Mouse (Mus musculus): ENCODE results near the gene Zcchc7. TPM values are rescaled to one million over a fixed set of nuclear protein-coding genes. Genes with fewer than 3 reads are reported as not detected.

Zcchc7 gene
- polyA plus RNA-seq, 1 experiment from 2014 or later = 16.3 TPM

DNA sequence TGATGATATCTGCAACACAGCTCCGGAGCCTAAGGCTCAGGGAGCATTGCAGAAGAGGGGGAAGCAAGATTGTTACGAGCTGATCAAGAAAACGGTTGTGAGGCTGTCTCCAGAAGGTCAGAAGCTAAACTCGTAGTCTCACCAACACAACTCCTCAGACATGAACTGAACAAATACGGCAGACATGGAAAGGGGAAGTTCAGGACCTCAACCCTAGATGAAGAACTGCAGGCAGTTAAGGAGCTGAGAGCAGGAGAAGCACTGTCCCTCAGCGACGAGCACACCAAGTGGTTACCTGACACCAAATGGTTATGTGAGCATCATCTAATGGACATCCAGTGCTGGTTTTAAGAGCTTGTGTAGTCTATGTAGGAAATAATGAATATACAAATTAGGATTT is 60.9 kb downstream of the Zcchc7 start:
- Histone ChIP-seq H3K9me3 (replicated peaks; ENCODE audit: control insufficient read depth, low read length) (no peaks in the 10 kb centered on the region), H3K4me3 (ENCODE audit: low read depth, low read length) (no peak overlapping the region), H3K4me1 (ENCODE audit: control insufficient read depth, insufficient read depth, low read length) (no peaks in the 10 kb centered on the region), H3K36me3 (replicated peaks; ENCODE audit: control insufficient read depth, insufficient read depth, low read depth, low read length) (no peaks in the 10 kb centered on the region), H3K27me3 (ENCODE audit: control insufficient read depth, insufficient read depth, low read length) (no peaks in the 10 kb centered on the region), H3K4me2 (ENCODE audit: low read depth, low read length) (no peak overlapping the region), H3K27ac (replicated peaks; ENCODE audit: low read depth, low read length) (no peak overlapping the region), H3K9ac (replicated peaks; ENCODE audit: low read length) (no peak overlapping the region)
- ATAC-seq (replicated peaks; ENCODE audit: insufficient number of reproducible peaks, low FRiP score, low TSS enrichment, low read depth) (no peak), DNase-seq (ENCODE audit: low spot score) (no peak)
- 65% methylated on average over 7 of the region's 7 CpGs for WGBS

DNA sequence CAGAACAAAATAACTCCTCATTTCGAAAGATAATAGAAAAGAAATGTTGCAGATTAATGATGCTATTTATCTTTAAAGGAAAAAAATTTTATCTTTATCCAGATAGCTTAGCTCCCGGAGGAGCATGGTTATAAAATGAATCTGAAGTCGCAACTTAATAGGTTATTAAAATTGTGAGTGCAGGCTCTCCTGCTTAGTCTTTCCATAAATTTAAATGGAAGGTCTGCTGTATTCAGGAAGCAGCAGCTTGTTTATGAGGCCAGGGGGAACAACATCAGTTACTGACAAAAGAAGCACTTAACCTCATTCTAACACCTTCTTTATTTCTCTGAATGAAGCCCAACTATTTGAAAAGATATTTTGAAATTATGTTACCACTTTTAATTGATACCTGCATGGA is 74.9 kb downstream of the Zcchc7 start:
- Histone ChIP-seq H3K27ac (replicated peaks; ENCODE audit: low read depth, low read length) (no peak overlapping the region), H3K4me1 (ENCODE audit: control insufficient read depth, insufficient read depth, low read length) (no peaks in the 10 kb centered on the region), H3K4me2 (ENCODE audit: low read depth, low read length) (no peak overlapping the region), H3K36me3 (replicated peaks; ENCODE audit: control insufficient read depth, insufficient read depth, low read depth, low read length) (no peaks in the 10 kb centered on the region), H3K9ac (replicated peaks; ENCODE audit: low read length) (no peak overlapping the region), H3K27me3 (ENCODE audit: control insufficient read depth, insufficient read depth, low read length) (no peaks in the 10 kb centered on the region), H3K4me3 (ENCODE audit: low read depth, low read length) (no peak overlapping the region), H3K9me3 (replicated peaks; ENCODE audit: control insufficient read depth, low read length) (no peaks in the 10 kb centered on the region)
- DNase-seq (ENCODE audit: low spot score) = no peak
- 91% methylated on average over 3 of the region's 3 CpGs for WGBS
- ATAC-seq (replicated peaks; ENCODE audit: insufficient number of reproducible peaks, low FRiP score, low TSS enrichment, low read depth) = no peak

DNA sequence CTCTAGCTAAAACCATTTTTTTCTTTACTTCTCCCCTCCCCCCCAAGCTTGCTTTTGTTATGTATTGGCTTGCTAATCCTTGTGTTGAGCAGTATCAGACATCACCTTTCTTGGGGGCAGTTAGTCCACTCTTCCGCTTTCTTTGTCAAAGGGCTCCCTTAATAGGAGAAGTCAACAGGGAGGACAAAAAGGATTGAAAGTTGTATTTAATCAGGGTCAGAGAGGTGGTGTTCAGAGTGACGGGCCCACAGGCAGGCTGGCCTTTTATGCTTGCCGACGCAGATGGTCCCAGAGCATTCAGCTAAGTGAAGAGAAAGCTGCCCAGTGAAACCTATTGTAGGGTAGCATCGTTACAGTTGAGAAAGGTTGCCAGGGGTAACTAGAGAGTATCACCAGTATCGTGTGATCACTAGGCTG is 96.2 kb downstream of the Zcchc7 start:
- peak; percentile 87 for ATAC-seq (replicated peaks; ENCODE audit: insufficient number of reproducible peaks, low FRiP score, low TSS enrichment, low read depth)
- WGBS = 14% methylated on average over 6 of the region's 6 CpGs

DNA sequence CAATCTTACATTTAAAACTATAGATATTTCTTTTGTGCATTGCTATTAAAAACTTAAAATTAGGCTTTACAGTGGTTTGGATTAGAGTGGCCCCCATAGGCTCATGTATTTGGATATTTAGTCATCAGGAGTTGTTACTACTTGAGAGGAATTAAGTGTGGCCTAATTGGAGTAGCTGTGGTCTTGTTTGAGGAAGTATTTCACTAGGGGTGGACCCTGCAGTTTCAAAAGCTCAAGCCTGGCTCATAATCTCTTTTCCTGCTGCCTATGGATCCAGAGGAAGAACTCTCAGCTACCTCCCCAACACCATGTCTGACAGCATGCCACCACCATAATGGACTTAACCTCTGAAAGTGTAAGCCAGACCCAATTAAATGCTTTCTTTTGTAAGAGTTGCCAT is 115.9 kb downstream of the Zcchc7 start:
- H3K27me3 ChIP-seq (ENCODE audit: control insufficient read depth, insufficient read depth, low read length) = no peaks in the 10 kb centered on the region
- ATAC-seq (replicated peaks; ENCODE audit: insufficient number of reproducible peaks, low FRiP score, low TSS enrichment, low read depth) (no peak), DNase-seq (ENCODE audit: low spot score) (no peak)
- no peaks in the 10 kb centered on the region for H3K4me1 ChIP-seq (ENCODE audit: control insufficient read depth, insufficient read depth, low read length)
- no peak overlapping the region for H3K9ac ChIP-seq (replicated peaks; ENCODE audit: low read length)
- H3K4me2 ChIP-seq (ENCODE audit: low read depth, low read length) = no peak overlapping the region
- H3K27ac ChIP-seq (replicated peaks; ENCODE audit: low read depth, low read length) = no peak overlapping the region
- H3K36me3 ChIP-seq (replicated peaks; ENCODE audit: control insufficient read depth, insufficient read depth, low read depth, low read length) = no peaks in the 10 kb centered on the region
- H3K9me3 ChIP-seq (replicated peaks; ENCODE audit: control insufficient read depth, low read length) = no peaks in the 10 kb centered on the region
- H3K4me3 ChIP-seq (ENCODE audit: low read depth, low read length) = no peak overlapping the region

More for the DNA sequence above, 96.2 kb downstream of the Zcchc7 start:
- Histone ChIP-seq H3K27ac (replicated peaks; ENCODE audit: low read depth, low read length) (no peak overlapping the region), H3K9ac (replicated peaks; ENCODE audit: low read length) (no peak overlapping the region), H3K4me1 (ENCODE audit: control insufficient read depth, insufficient read depth, low read length) (no peaks in the 10 kb centered on the region), H3K36me3 (replicated peaks; ENCODE audit: control insufficient read depth, insufficient read depth, low read depth, low read length) (no peaks in the 10 kb centered on the region), H3K4me2 (ENCODE audit: low read depth, low read length) (no peak overlapping the region), H3K27me3 (ENCODE audit: control insufficient read depth, insufficient read depth, low read length) (no peaks in the 10 kb centered on the region), H3K4me3 (ENCODE audit: low read depth, low read length) (no peak overlapping the region), H3K9me3 (replicated peaks; ENCODE audit: control insufficient read depth, low read length) (no peaks in the 10 kb centered on the region)
- DNase-seq (ENCODE audit: low spot score) = peak; percentile 55

DNA sequence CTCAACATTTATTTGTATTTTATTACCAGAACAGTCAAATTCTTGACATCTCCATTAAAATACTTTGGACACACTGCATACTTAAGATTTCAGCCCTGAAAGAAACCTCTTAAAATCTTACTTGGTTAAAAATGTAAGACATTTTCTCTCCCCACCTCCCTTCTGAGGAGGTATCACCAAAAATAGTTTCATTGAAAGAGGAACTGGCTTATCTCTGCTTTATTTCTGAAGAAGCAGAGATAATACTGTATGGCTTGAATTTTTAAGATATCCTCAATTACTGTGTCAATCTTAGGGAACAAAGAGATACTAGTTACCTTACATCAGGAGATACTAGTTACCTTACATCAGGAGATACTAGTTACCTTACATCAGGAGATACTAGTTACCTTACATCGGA is 116.4 kb downstream of the Zcchc7 start:
- DNase-seq (ENCODE audit: low spot score) (no peak), ATAC-seq (replicated peaks; ENCODE audit: insufficient number of reproducible peaks, low FRiP score, low TSS enrichment, low read depth) (no peak)
- Histone ChIP-seq H3K4me1 (ENCODE audit: control insufficient read depth, insufficient read depth, low read length) (no peaks in the 10 kb centered on the region), H3K27ac (replicated peaks; ENCODE audit: low read depth, low read length) (no peak overlapping the region), H3K27me3 (ENCODE audit: control insufficient read depth, insufficient read depth, low read length) (no peaks in the 10 kb centered on the region), H3K36me3 (replicated peaks; ENCODE audit: control insufficient read depth, insufficient read depth, low read depth, low read length) (no peaks in the 10 kb centered on the region), H3K4me3 (ENCODE audit: low read depth, low read length) (no peak overlapping the region), H3K9ac (replicated peaks; ENCODE audit: low read length) (no peak overlapping the region), H3K4me2 (ENCODE audit: low read depth, low read length) (no peak overlapping the region), H3K9me3 (replicated peaks; ENCODE audit: control insufficient read depth, low read length) (no peaks in the 10 kb centered on the region)
- 97% methylated on average over 1 of the region's 1 CpGs for WGBS

DNA sequence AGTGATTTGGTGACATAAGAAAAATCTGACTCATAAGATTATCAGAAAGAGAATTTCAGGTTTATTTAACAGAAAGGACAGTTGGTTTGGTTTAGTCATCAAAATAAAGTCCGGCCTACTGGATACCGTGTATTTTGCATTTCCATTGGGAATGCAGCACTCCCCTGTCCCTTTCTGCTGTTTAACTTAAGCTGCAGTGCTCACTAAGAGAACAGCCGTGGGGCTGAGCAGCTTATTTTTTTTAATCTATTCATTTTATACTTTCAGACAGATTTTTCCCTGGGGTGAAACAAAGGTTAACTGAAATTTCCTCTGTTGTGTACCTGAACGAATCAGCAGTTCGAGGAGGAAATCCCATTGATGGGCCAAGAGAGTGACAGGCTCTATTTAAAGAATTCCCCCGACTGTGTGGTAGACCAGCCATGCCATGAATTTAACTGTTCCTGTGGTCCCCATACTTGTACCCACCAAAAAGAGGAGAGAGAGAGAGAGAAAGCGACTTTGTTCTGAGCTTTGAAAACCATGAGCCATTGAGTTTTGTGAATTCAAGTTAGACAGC is 124.5 kb downstream of the Zcchc7 start:
- H3K27me3 ChIP-seq (ENCODE audit: control insufficient read depth, insufficient read depth, low read length) = no peaks in the 10 kb centered on the region
- no peaks in the 10 kb centered on the region for H3K9me3 ChIP-seq (replicated peaks; ENCODE audit: control insufficient read depth, low read length)
- H3K27ac ChIP-seq (replicated peaks; ENCODE audit: low read depth, low read length) = no peak overlapping the region
- H3K4me2 ChIP-seq (ENCODE audit: low read depth, low read length) = no peak overlapping the region
- no peaks in the 10 kb centered on the region for H3K36me3 ChIP-seq (replicated peaks; ENCODE audit: control insufficient read depth, insufficient read depth, low read depth, low read length)
- no peak for ATAC-seq (replicated peaks; ENCODE audit: insufficient number of reproducible peaks, low FRiP score, low TSS enrichment, low read depth)
- WGBS = 21% methylated on average over 7 of the region's 7 CpGs
- no peaks in the 10 kb centered on the region for H3K4me1 ChIP-seq (ENCODE audit: control insufficient read depth, insufficient read depth, low read length)
- DNase-seq (ENCODE audit: low spot score) = peak; percentile 51
- no peak overlapping the region for H3K9ac ChIP-seq (replicated peaks; ENCODE audit: low read length)
- no peak overlapping the region for H3K4me3 ChIP-seq (ENCODE audit: low read depth, low read length)

DNA sequence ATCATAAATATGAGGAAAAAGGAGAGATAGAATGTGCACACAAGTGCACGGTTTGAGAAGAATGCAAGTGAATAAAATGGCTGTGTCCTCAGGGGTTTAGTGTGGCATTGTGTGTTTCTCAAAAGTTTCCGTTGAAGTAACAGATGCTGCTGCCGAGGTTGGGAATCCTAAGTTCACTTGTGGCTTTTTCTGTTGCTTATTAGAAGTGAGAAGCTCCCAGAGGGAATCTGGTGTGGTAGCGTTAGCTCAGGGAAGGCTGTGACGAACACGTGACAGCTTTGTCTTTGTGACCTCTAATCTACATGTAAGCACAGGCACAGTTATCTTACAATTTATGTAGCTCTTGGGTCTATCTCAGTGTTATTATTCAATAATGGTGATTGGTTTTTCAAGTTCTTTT is 130.5 kb downstream of the Zcchc7 start:
- Histone ChIP-seq H3K4me2 (ENCODE audit: low read depth, low read length) (no peak overlapping the region), H3K4me1 (ENCODE audit: control insufficient read depth, insufficient read depth, low read length) (no peaks in the 10 kb centered on the region), H3K36me3 (replicated peaks; ENCODE audit: control insufficient read depth, insufficient read depth, low read depth, low read length) (no peaks in the 10 kb centered on the region), H3K9me3 (replicated peaks; ENCODE audit: control insufficient read depth, low read length) (no peaks in the 10 kb centered on the region), H3K27ac (replicated peaks; ENCODE audit: low read depth, low read length) (no peak overlapping the region), H3K4me3 (ENCODE audit: low read depth, low read length) (no peak overlapping the region), H3K27me3 (ENCODE audit: control insufficient read depth, insufficient read depth, low read length) (no peaks in the 10 kb centered on the region), H3K9ac (replicated peaks; ENCODE audit: low read length) (no peak overlapping the region)
- DNase-seq (ENCODE audit: low spot score) (no peak), ATAC-seq (replicated peaks; ENCODE audit: insufficient number of reproducible peaks, low FRiP score, low TSS enrichment, low read depth) (no peak)
- WGBS = 70% methylated on average over 6 of the region's 6 CpGs

DNA sequence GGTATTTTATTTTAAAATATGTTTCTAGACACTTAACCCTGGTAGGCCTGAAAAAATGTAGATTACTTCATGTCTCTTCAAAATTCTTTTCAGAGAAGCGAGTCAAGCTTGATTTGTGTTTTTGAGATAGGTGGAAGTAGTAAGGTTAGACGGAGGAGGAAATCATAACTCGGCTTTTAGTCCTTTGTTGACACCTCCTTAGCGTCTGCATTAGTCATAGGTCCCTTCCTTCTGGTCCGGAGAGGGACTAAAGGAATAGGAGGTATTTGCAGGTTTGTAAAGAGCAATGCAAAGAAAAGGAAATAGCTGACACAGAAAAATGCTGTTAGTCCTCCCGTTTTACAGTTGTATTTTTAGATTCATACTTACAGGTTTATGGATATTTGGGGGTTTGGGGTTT is 135.7 kb downstream of the Zcchc7 start:
- Histone ChIP-seq H3K4me1 (ENCODE audit: control insufficient read depth, insufficient read depth, low read length) (no peaks in the 10 kb centered on the region), H3K9ac (replicated peaks; ENCODE audit: low read length) (no peak overlapping the region), H3K36me3 (replicated peaks; ENCODE audit: control insufficient read depth, insufficient read depth, low read depth, low read length) (no peaks in the 10 kb centered on the region), H3K27me3 (ENCODE audit: control insufficient read depth, insufficient read depth, low read length) (no peaks in the 10 kb centered on the region), H3K4me3 (ENCODE audit: low read depth, low read length) (no peak overlapping the region), H3K4me2 (ENCODE audit: low read depth, low read length) (no peak overlapping the region), H3K27ac (replicated peaks; ENCODE audit: low read depth, low read length) (no peak overlapping the region), H3K9me3 (replicated peaks; ENCODE audit: control insufficient read depth, low read length) (no peaks in the 10 kb centered on the region)
- DNase-seq (ENCODE audit: low spot score) (no peak), ATAC-seq (replicated peaks; ENCODE audit: insufficient number of reproducible peaks, low FRiP score, low TSS enrichment, low read depth) (no peak)
- WGBS = 90% methylated on average over 6 of the region's 6 CpGs
